Mouse (Mus musculus): ENCODE measurements around the gene Gfod2. TPM values are rescaled to one million over a fixed set of nuclear protein-coding genes. Genes with fewer than 3 reads are reported as not detected.

The Gfod2 gene
- polyA plus RNA-seq, 1 experiment from 2014 or later, result 21.2 TPM

DNA sequence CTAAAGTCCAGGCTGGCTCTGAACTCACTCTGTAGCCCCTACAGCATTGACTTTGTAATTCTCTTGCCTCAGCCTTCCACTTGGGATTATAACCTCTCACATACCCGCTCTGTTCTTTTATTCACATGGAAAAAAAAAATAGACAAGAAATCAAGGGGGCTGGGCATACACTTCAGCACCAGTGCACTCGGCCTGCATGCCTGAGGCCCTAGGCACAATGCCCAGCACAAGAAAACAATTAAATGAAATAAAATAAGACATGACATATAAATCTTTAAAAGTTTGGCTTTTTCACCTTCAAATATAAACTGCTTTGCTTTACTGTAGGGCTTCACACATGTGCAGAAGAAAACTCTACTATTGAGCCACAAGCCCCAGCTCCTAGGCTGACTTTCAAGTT, 4.5 kb downstream of the Gfod2 start:
- Histone ChIP-seq H3K9ac (no peak overlapping the region), H3K4me2 (no peak overlapping the region)
- no peak for ATAC-seq (replicated peaks; ENCODE audit: low FRiP score)

DNA sequence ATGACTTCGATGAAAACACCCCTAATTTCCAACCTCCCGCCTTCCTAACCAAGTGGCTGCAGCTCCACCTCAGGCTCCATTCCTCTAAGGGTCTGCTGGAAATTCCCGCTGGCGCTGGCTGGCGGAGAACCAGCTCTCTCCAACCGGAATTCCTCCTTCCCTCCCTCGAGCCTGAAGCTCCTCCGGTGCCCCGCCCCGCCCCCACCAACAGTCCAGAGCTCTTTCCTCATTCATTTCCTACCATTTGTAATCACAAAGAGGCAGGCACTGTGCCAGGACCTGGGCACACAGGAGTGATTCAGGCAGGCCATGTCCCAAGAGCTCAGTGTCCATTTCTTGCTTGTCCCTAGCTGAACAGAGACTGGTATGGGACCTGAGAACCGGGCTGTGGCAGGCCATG, 7.9 kb downstream of the Gfod2 start:
- peaks cover 34% of the 10 kb centered on the region for H3K4me1 ChIP-seq
- no peaks in the 10 kb centered on the region for H3K36me3 ChIP-seq
- peak overlapping the region; percentile 43 for H3K4me2 ChIP-seq
- H3K27ac ChIP-seq, result peak overlapping the region; percentile 75
- no peak overlapping the region; the same call in 1 of the 2 replicates for H3K4me3 ChIP-seq (replicated peaks)
- 8% methylated on average over 11 of the region's 11 CpGs for WGBS
- H3K9ac ChIP-seq, result no peak overlapping the region
- no peaks in the 10 kb centered on the region for H3K9me3 ChIP-seq (replicated peaks)
- ATAC-seq (replicated peaks; ENCODE audit: low FRiP score), result peak; percentile 59; the same call in 1 of the 2 replicates
- H3K27me3 ChIP-seq, result no peaks in the 10 kb centered on the region

More for the DNA sequence above, 4.5 kb downstream of the Gfod2 start:
- Histone ChIP-seq H3K9me3 (replicated peaks) (no peaks in the 10 kb centered on the region), H3K27me3 (no peaks in the 10 kb centered on the region), H3K4me3 (replicated peaks) (no peak overlapping the region), H3K27ac (no peak overlapping the region), H3K4me1 (peaks cover 37% of the 10 kb centered on the region), H3K36me3 (no peaks in the 10 kb centered on the region)
- WGBS, result 78% methylated on average over 2 of the region's 2 CpGs

DNA sequence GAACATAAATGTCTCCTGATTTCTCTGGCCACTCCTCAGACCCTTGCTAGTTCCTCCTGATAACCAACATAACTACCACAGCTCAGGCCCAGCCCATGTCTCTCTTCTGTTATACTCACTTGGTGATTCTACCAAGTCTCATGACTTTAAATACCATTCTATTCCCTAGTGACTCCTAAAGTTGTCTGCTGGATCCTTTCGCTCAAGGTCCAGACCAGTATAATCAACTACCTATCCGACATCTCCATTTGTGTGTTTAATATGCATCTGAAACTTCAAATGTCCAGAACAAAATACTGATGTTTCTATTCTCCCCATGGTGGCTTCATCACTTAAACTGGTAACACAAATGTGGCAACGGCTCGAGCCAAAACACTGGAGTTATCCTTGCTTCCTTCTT, 15.2 kb downstream of the Gfod2 start:
- Histone ChIP-seq H3K4me1 (peaks cover 11% of the 10 kb centered on the region; the same call in 1 of the 2 replicates), H3K36me3 (no peaks in the 10 kb centered on the region), H3K9ac (no peak overlapping the region), H3K27ac (no peak overlapping the region), H3K27me3 (no peaks in the 10 kb centered on the region), H3K4me2 (no peak overlapping the region), H3K9me3 (replicated peaks) (no peaks in the 10 kb centered on the region), H3K4me3 (replicated peaks) (no peak overlapping the region)
- ATAC-seq (replicated peaks; ENCODE audit: low FRiP score), result no peak
- WGBS, result 69% methylated on average over 4 of the region's 4 CpGs

DNA sequence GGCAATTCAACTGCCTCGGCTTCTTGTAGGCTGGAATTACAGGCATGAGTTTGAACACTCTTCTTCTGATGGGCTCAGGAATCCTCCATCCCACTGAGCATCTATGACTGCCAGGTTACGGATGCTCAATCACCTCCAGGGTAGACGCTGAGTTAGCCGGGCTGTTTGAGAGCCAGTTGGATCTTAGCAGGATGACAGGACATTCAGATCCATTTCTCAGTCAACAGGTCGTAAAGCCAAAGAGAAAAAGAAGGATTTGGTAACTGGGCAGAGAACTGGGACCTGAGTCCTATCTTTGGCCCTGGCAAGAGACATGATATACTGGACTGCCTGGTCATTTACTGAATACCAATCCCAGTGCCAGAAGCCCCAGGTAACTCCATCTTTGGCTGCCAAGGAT, 19.2 kb downstream of the Gfod2 start:
- Histone ChIP-seq H3K9ac (no peak overlapping the region), H3K27ac (no peak overlapping the region), H3K9me3 (replicated peaks) (no peaks in the 10 kb centered on the region), H3K4me3 (replicated peaks) (no peak overlapping the region), H3K4me1 (0 out of 2 replicates have a peak, but pooled peaks cover 2% of the 10 kb centered on the region), H3K4me2 (no peak overlapping the region), H3K27me3 (no peaks in the 10 kb centered on the region), H3K36me3 (no peaks in the 10 kb centered on the region; the same call in 1 of the 2 replicates)
- WGBS, result 84% methylated on average over 5 of the region's 5 CpGs
- ATAC-seq (replicated peaks; ENCODE audit: low FRiP score), result no peak

DNA sequence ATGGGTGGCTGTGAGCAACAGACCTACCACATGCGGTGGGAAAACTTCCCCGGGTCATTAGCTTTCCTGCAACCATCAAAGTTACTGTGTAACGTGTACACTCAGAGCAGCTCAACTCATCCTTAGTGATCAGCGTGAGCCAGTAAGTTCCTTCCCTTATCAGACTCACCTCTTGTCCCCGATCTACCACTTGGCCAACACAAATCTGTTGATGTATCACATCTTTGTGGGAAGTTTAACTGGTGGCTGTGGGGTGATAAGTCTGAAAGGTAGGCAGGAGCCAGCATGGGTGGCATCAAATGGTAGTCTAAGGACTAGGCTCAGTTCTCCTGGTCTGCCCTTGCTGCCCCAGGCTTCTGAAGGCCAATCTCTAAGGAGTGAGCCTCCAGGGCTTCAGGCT, 26.3 kb downstream of the Gfod2 start:
- Histone ChIP-seq H3K4me2 (no peak overlapping the region), H3K27ac (no peak overlapping the region), H3K4me3 (replicated peaks) (no peak overlapping the region), H3K4me1 (peaks cover 4% of the 10 kb centered on the region), H3K9me3 (replicated peaks) (no peaks in the 10 kb centered on the region), H3K36me3 (peaks cover 9% of the 10 kb centered on the region), H3K9ac (no peak overlapping the region), H3K27me3 (no peaks in the 10 kb centered on the region)
- ATAC-seq (replicated peaks; ENCODE audit: low FRiP score), result no peak
- WGBS, result 76% methylated on average over 5 of the region's 5 CpGs

DNA sequence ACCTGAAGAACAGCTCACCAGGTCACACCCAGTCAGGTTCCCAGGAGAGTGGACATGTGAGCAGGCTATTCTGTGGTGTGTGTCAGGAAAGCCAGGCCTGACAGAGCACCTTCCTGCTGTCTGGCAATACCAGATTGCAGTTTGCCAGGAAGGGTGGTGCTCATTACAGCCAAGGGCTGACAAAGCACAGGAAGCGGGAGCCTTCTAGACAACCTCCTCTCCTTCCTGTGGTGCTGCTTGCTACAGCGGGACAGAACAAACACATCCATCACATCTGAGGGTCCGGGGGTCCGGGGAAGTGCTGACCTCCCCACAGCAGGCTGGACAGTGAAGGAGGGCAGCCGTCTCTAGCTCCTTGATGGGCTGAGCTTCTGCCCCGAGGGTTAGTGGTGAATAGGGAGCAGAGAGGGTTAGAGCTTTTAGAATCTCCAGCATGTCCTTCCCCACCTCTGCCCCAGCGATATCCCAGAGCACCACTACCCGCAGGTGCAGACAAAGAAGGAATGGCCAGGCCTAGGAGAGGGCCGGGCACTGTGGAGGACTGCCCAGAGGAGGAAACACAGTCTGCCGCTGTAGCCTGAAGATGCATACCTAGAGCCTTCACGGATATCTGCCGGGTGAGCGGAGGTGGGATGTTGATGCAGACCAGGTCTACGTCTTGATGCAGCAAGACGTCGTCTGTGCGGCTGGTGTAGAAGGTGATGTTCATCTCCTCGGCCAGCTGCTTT, 30.9 kb downstream of the Gfod2 start:
- Histone ChIP-seq H3K4me3 (replicated peaks) (no peak overlapping the region), H3K36me3 (peaks cover 30% of the 10 kb centered on the region), H3K27ac (peak overlapping the region; percentile 37), H3K9me3 (replicated peaks) (no peaks in the 10 kb centered on the region), H3K4me2 (no peak overlapping the region), H3K27me3 (no peaks in the 10 kb centered on the region), H3K9ac (no peak overlapping the region), H3K4me1 (peaks cover 4% of the 10 kb centered on the region)
- 79% methylated on average over 18 of the region's 18 CpGs for WGBS
- peak; percentile 49; the same call in 1 of the 2 replicates for ATAC-seq (replicated peaks; ENCODE audit: low FRiP score)

DNA sequence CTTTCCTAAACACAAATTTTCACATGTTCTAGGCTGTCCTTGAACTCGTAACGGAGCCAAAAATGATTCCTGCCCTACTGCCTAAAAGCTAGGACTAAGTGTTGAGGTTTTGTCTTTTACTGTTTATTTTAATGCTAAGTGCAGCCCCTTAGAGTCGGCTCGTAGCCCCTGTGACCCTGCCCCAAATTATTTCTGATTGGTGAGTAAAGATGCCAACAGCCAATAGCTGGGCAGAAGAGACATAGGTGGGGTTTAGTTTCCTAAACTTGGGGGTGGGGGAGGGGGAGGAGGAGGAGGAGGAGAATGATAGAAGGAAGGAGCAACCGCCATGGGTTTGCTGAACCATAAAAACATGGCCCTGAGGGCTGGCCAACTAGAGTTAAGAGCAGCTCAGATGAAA, 32.7 kb downstream of the Gfod2 start:
- Histone ChIP-seq H3K4me1 (no peaks in the 10 kb centered on the region; the same call in 1 of the 2 replicates), H3K36me3 (peaks cover 32% of the 10 kb centered on the region), H3K27ac (no peak overlapping the region), H3K4me3 (replicated peaks) (no peak overlapping the region), H3K9me3 (replicated peaks) (no peaks in the 10 kb centered on the region), H3K27me3 (no peaks in the 10 kb centered on the region), H3K4me2 (no peak overlapping the region), H3K9ac (no peak overlapping the region)
- 81% methylated on average over 5 of the region's 5 CpGs for WGBS
- ATAC-seq (replicated peaks; ENCODE audit: low FRiP score), result no peak

DNA sequence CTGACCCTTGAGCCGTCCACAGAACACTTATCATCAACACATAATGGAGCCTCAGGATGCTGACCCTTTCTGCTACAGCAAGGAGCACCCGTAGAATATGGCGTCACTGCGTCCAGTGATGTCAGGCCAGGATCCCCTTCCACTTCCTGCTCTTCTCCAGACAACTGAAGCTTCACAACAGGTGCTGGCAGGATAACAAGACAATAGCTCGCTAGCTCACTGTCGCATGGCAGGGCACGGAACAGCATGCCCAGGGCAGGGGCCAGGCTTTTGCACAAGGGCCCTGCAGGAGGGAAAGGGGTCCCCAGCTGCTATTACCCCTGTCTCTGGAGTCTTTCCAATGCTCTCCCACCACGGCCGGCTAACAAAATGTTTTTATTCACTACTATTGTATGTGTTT, 35.6 kb downstream of the Gfod2 start:
- no peaks in the 10 kb centered on the region; the same call in 1 of the 2 replicates for H3K4me1 ChIP-seq

DNA sequence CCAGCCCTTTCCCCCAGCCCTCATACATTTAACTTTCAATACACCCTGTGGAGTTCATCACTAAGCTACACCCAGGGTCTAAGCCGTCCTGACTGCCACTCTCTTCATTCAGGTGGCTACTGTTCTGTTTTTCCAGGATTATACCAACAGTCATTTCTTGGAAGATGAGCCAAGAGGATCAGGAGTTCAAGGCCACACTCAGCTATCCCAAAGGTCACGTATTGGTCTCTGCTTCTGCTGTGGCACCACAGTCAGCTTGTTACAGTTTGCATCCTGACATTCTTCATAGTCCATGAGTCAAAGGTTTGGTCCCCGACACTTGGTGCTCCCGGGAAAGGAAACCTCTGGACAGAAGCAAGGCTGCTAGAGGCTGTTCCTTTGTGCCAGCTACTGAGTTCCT, 38.8 kb downstream of the Gfod2 start:
- no peak overlapping the region for H3K4me2 ChIP-seq

More for the DNA sequence above, 35.6 kb downstream of the Gfod2 start:
- H3K36me3 ChIP-seq, result peaks cover 27% of the 10 kb centered on the region
- ATAC-seq (replicated peaks; ENCODE audit: low FRiP score), result no peak
- H3K9ac ChIP-seq, result no peak overlapping the region
- H3K4me2 ChIP-seq, result no peak overlapping the region
- 91% methylated on average over 9 of the region's 9 CpGs for WGBS
- no peaks in the 10 kb centered on the region for H3K27me3 ChIP-seq
- no peaks in the 10 kb centered on the region for H3K9me3 ChIP-seq (replicated peaks)
- no peak overlapping the region for H3K4me3 ChIP-seq (replicated peaks)
- no peak overlapping the region for H3K27ac ChIP-seq

DNA sequence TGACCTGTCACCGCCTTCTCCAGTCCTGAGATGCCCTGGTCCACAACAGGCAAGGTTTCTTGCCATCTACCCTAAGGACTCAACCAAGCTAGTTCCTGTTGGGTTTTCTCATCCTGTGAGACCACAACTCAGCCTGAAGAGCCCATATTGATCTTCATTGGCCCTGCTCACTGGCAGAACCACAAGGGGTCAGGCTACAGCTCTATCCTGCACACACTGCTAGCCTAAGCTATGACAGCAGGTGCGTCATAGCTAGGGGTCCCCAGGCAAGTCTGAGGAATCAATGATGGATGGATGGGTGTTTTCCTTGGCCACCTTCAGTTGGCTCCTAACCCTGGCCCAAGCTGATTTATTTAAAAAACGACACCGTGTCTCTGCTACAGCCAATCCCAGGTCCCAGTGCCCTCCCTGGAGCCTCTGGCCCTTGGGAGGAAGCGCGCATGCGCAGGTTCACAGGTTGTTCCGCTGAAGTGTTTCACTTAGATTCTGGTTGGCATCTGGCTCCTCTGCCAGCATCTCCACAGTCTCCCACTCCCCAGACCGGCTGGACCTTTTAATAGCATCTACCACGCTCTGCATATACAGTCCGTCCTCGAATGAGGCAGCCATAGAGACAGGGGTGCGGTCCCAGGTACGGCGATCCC, 42.0 kb downstream of the Gfod2 start:
- Histone ChIP-seq H3K9ac (no peak overlapping the region), H3K4me1 (0 out of 2 replicates have a peak, but pooled peaks cover 3% of the 10 kb centered on the region), H3K4me2 (no peak overlapping the region), H3K27ac (no peak overlapping the region), H3K27me3 (no peaks in the 10 kb centered on the region), H3K9me3 (replicated peaks) (no peaks in the 10 kb centered on the region), H3K36me3 (peaks cover 15% of the 10 kb centered on the region), H3K4me3 (replicated peaks) (no peak overlapping the region)
- 93% methylated on average over 15 of the region's 15 CpGs for WGBS
- ATAC-seq (replicated peaks; ENCODE audit: low FRiP score), result no peak

More for the DNA sequence above, 38.8 kb downstream of the Gfod2 start:
- no peaks in the 10 kb centered on the region for H3K9me3 ChIP-seq (replicated peaks)
- H3K36me3 ChIP-seq, result peaks cover 24% of the 10 kb centered on the region
- no peak overlapping the region for H3K27ac ChIP-seq
- ATAC-seq (replicated peaks; ENCODE audit: low FRiP score), result no peak
- no peaks in the 10 kb centered on the region for H3K4me1 ChIP-seq
- WGBS, result 85% methylated on average over 4 of the region's 4 CpGs
- no peak overlapping the region for H3K4me3 ChIP-seq (replicated peaks)
- no peaks in the 10 kb centered on the region for H3K27me3 ChIP-seq
- no peak overlapping the region for H3K9ac ChIP-seq

DNA sequence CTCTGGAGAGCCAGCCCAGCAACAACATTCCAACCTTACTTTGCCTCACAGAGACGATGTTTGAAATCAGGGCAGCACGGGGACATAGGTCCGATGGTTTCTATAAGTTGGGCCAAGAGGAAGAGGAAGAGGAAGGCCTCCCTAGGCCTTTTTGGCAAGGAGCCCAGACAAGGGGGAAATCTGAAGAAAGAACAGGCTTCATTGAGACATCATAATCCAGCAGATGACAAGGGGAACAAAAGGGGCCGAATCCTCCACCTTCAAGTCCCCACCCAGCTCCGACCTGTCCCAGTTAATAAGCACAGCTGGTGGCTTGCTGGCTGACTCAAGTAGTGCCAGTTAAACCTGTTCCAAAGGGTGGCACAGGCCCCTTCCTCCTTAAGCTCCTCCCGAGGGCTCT, 43.4 kb downstream of the Gfod2 start:
- H3K4me2 ChIP-seq, result no peak overlapping the region
- H3K4me3 ChIP-seq (replicated peaks), result no peak overlapping the region
- no peak for ATAC-seq (replicated peaks; ENCODE audit: low FRiP score)
- H3K9me3 ChIP-seq (replicated peaks), result no peaks in the 10 kb centered on the region
- WGBS, result 72% methylated on average over 6 of the region's 6 CpGs
- H3K27me3 ChIP-seq, result no peaks in the 10 kb centered on the region
- H3K4me1 ChIP-seq, result 0 out of 2 replicates have a peak, but pooled peaks cover 3% of the 10 kb centered on the region
- H3K36me3 ChIP-seq, result peaks cover 15% of the 10 kb centered on the region
- no peak overlapping the region for H3K9ac ChIP-seq
- peak overlapping the region; percentile 58 for H3K27ac ChIP-seq

DNA sequence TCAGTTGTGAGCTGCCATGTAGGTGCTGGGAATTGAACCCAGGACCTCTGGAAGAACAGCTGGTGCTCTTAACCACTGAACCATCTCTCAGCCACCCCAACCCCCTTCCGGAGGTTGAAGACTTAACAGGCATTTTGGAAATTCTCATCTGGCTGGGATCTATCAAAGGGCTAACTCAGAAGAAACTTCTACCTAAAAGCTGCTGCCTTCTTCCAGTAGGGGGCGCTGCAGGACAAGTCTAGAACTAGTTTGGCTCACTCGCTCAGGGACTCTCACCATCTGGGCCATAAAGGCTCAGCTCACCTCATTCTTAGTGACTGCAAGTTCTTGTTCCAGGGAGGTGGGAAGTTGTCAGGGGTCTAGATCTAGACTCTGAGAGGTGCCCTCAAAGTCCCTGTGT, 44.3 kb downstream of the Gfod2 start:
- ATAC-seq (replicated peaks; ENCODE audit: low FRiP score), result peak; percentile 47; the same call in 1 of the 2 replicates
- H3K27ac ChIP-seq, result peak overlapping the region; percentile 58

More for the DNA sequence above, 44.3 kb downstream of the Gfod2 start:
- peaks cover 15% of the 10 kb centered on the region for H3K36me3 ChIP-seq
- 0 out of 2 replicates have a peak, but pooled peaks cover 3% of the 10 kb centered on the region for H3K4me1 ChIP-seq
- 6% methylated on average over 3 of the region's 3 CpGs for WGBS
- H3K27me3 ChIP-seq, result no peaks in the 10 kb centered on the region
- no peak overlapping the region for H3K9ac ChIP-seq
- no peaks in the 10 kb centered on the region for H3K9me3 ChIP-seq (replicated peaks)
- no peak overlapping the region for H3K4me2 ChIP-seq
- no peak overlapping the region for H3K4me3 ChIP-seq (replicated peaks)
